Mouse (Mus musculus): Measurements from ENCODE around the gene Srgap2.

DNA sequence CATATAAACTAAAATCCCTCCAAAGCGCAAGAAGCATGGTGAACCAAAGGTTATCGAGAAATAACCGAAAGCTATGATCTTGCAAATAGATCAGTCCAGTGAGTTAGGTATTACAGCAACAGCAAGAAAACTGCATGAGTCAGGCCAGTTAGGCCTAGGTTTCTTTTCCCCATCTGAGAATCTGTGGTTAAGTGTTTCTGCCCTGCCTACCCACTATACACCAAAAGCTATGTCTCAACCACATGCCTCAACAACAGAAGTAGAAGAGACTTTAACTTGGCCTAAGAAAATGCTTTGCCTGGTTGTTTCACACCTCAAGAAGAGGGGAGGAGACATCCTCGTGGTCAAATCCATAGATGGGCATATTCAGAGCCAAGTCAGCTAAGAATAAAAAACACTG lies 80.6 kb downstream of the Srgap2 start:
- no peak for TF ChIP-seq CTCF (IDR thresholded peaks at IDR 0.05; ENCODE audit: low read depth, low read length)
- no peak for TF ChIP-seq POLR2A (IDR thresholded peaks at IDR 0.05; ENCODE audit: borderline replicate concordance, low read depth, low read length)

Data from bone marrow macrophage, adult 2 months (primary cell).